Mouse (Mus musculus) lung, adult 18-20 months (tissue): ENCODE data around the gene Plxnc1.

ENCODE experiments used
- DNase-seq, 2 experiments: peaks; one replicate each; pipeline ENCODE4 v3.0.0; 2022; ENCODE audit warnings: mixed read lengths in 2 of 2

Plxnc1 gene

DNA sequence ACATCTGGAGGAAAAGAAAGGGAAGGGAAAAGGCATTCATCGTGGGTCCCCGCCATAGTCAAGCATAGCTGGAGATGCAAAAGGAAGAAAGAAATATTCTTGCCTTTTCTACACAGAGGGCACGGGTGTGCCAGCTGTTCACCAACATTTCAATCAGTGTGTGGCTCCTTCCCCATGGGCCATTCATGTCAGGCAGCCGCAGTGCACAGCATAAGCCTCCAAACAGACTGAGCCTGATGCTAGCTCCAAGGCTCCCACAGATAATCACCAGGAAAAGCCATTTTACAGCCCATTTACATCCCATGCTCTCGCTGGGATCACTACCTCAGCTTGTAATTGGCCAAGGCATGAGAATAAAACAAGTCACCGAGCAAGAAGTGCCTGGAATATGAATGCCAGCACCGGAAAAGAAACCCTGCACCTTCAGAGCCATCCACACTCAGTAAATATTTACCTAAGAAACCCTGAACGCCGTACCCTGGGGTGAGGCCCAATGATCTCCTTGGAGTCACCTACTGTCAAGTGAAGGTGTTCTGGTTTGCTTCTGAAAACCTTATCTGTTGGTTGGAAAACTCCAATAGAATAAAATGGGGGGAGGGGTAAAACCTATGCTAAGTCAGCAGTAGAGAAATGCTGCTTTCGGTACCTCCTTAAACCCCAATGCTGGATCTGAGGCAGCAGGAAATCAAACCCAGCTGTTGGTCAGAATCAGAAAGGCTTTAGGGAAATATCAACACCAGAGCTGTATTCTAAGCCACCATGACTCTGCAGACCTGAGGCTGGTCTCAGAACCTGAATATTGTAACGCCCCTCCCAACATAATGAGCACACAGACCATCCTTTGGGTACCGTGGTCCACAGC, 77.4 kb downstream of the Plxnc1 start:
- DNase-seq = no peak

DNA sequence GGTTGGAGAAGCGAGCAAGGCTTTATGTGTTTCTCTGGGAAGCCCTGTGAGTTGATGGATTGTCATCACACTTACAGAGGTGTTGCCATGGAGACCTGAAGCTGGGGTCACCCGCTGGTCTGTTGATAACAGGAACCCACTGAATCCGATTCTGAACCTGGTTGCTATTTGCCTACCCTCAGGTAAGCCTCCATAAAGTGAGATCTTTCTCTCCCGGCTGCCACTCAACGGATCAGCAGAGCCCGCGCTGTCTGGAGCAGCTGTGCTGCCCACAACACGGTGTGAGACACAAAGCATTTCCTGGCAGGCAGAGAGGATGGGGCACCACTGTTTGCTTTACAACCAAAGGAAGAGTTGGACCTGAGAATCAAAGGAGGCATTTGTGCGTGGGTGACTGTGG, 79.4 kb downstream of the Plxnc1 start:
- no peak for DNase-seq

DNA sequence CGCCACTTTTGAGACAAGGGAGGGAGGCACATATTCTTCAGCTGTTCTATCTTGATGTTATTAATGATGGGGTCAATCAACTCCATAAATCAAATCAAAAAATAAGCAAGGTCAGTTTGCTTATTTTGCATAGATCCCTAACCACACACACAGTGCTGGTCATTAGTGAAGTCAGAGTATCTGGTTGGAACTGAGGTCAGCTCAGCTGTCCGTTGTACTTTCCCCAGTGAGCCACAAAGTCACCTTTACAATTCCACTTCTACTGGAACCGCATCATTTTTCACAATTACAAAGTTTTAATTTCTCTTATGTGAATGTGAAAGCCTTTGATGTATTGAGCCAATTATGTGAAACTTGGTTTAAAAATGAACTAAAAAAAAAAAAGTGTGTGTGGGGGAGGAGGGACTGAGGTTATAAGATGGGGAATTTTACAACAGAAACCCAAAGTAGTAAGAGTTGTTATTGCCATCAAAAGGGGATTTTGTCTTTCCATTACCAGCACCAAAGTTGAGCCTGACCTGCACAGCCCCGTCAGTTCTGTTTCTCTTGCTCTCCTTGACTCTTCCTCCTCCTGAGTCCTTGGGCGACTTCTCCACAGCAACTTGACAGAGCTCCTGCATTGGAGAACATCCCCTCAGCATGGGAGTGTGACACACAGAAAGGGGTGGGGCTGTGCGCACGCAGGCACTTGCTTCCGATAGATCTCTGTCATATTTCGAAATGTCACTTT, 80.3 kb downstream of the Plxnc1 start:
- DNase-seq = no peak

DNA sequence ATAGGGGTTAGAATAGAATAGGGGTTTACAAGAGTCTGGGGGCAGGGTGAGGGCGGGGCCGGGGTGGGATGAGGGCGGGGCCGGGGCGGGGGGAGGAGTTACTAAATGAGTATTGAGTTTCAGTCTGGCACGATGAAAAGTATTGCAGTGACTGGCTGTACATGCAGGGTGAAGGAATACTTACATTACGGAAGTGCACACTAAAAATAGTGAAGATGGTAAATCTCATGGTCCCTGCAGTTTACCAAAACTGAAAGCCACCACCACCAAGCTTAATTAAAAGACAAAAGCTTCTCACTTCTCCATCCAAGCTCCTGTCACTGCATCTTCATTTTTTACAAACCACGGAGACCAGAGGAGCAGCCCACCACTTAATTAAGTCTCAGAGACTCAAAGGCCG, 81.4 kb downstream of the Plxnc1 start:
- no peak for DNase-seq

DNA sequence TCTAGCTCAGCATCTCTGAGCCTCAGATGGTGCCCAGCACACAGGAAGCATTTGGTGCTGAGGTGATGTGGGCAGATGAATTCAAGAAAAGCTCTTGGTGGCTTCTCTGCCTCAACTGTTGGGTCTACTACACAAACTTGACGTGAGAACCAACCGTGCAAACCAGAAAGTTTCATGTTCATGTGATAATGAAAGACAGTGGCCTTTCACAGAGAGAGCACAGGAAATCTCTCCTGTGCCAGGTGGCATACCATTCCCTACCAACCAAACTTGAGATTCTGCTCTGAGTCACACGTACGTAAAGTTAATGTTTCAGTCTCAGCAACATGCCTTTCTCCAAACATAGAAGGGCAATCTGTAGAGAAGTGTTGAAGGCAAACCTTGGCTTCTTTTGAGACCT, 83.8 kb downstream of the Plxnc1 start:
- DNase-seq = no peak

DNA sequence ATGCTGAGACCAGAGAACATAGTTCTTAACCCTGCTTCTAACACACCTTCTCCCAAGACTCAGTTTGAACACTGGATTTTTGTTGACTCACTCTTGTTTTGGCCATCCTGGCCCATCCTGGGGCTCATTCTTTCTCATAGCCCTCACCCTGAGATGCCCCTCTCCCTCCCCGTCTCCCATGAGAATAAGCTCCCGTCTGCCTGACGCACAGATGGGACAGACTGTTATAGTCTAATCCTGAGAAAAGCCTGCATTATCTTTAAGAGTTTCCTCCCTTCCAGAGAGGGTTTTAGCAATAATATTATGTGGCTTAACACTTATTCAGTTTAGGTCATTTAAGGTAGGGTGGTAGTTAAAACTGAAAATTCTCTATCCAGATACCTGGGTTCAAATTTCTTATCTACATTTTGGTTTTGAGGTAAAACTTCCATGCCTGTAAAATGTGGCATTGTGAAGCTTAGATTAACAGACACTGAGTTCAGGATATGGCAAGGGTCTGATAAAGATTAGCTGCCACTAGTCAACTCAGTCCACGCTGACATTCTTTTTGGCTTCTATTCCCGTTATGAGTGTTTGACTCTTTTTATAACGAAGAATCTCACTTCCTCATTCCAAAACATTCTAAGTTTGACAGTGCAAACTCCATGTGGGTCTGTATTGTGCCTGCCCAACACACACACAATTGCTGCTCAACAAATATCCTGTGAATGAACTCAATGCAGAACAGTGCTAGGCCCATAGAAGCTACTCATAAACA, 86.2 kb downstream of the Plxnc1 start:
- no peak for DNase-seq

DNA sequence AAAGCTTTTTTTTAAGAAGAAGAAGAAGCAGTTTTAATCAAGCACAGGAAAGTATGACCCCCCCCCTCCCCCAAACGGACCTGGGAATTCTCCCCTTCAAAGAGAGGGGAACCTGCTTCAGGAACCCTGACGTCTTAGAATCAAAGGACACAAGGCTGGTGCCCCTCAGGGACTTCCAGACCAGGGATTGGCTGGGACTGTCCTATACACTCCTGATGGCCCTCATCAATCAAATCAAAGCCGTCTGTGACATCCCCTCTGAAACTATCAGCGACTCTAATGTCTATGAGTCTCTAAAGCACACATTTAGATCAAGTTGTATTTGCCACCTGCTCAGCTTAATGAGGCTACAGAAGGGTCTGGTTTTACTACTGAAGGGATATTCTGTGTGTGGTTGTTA, 94.1 kb downstream of the Plxnc1 start:
- no peak for DNase-seq

DNA sequence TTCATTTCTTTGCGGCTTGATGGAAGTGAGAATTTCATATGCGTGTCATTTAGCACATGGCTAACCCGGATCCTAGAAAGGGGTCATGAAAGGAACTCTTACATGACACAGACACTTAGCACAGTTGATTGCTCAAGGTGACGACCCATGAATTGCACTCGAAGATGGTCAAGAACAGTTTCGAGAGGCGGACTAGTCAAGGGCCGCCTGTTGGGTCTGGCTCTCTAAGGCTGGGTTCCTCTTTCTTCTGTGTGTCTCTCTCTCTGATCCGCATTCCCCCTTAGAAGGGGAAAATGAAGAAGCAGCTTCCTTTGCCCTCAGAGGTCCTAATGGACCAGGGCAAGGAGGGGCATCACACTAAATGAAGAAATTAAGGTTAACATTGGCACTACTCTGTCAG, 94.7 kb downstream of the Plxnc1 start:
- no peak for DNase-seq

DNA sequence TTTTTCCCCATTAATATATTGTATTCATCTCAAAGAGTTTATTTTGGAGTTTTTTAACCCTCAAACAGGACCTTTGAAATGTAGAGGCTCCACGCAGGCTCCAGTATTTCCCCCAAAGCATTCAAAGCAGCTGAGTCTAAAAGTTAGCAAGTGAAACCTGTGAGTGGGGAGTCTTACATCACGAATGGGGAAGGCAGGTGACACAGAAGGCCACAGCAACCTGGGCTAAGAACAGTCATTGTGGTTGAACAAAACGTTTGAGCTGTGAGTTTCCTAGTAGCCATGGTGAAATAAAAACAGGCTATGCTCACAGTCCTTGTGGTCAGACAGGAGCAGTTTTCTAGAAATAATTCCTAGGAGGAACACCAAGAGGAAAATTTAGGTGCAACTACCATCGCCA, 95.3 kb downstream of the Plxnc1 start:
- DNase-seq = no peak

DNA sequence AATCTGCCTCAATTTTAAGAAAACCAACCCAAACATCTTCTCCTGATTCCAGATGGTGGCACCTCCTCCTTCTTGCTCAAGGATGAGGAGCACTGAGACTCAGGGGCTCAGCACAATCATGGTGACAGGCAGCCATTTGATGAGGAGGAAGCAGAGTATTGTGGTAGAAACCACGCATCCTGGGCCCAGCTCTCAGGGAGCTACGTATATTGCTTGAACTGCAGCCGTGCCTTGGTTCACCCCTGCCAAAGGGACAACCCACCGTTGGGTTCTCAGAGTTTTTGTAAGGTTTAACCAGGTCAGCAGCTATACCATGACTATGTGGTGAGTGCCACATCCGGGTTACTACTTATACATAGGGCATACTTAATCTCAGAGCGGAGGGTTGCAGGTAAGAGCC, 96.3 kb downstream of the Plxnc1 start:
- no peak for DNase-seq

DNA sequence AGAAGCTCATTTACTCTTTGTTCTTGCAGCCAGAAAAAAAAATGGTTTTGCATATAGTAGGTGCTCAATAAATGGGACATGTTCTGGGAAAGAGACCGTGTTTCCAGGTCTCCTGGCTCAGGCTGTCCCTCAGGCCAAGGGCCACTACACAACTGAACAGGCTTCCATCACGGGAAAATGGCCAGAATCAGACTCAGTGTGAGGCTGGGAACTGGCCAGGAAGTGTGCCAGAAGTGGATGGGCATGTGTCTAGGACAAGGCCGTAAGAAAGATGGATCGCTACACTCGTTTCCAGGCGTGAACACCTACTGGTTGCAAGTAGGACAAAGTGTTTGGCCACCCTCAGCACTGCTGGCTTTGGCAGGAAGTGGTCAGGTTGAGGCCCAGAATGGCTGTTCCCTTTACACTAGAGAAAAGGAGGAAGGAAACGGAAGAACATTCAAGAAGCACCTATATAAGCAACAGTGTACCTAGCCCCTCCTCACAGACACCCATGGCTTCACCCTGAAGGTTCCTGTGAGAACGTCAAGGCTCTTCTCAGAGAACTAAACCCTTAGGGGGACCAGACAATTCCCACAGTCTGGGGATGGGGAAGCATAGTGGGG, 98.0 kb downstream of the Plxnc1 start:
- peak in 1 of 2 experiments; percentile 25 for DNase-seq

DNA sequence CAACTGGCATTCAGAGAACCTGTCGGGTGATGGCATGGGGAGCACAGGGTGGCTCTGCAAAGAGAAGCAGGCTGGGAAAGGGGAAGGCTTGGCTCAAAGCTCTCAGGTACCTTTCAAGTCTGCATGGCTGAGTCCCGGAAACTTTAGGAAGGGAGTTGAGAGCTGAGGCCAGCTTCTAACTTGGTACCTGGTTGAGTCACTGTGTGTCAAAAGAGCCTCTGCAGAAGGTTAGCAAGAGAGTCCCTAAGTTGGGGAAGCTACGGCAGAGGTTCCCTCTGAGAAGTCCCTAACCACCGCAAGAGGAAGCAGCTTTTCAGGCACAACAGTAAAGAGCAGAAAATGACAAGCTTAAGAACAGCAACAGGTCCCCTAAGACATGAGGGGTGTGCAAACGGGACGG, 99.9 kb downstream of the Plxnc1 start:
- DNase-seq = no peak

DNA sequence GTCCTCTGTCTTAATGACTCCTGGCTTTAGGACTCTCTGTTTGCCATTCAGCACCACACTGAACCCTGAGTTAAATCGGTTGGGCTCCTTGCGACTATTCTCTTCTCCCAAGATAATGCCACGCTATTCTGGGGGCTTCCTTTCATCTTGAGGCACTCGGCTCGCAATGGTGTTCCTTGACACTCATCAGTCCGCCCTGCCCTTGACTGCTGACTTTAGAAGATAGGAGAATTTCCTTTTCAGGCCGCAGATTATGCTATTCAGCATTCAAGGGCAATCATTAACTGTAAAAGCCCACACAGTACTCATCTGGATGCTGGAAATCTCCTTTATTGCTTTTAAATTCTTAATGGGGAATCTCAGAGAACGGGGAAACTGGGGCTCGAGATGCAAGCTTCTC, 108.8 kb downstream of the Plxnc1 start:
- no peak for DNase-seq

DNA sequence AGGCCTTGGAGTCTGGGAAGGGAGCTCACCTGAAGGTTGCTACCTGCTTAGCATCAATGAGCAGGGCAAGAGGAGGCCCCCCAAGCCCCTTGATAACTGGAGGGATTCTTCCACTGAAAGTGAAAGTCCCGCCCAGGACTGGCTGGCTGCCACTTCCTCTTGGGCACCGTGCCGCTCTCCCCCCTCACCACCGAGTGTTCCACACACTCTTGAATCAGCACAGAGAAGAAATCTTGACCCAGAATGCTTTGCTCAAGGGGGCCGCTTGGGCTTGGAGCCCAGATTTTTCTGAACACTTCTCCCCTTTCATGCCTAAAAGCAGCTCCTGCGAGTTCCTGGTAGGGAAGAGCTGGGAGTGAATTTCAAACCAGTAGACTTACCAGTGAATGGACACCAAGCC, 115.2 kb downstream of the Plxnc1 start:
- peak; percentile 92 to 94 for DNase-seq

DNA sequence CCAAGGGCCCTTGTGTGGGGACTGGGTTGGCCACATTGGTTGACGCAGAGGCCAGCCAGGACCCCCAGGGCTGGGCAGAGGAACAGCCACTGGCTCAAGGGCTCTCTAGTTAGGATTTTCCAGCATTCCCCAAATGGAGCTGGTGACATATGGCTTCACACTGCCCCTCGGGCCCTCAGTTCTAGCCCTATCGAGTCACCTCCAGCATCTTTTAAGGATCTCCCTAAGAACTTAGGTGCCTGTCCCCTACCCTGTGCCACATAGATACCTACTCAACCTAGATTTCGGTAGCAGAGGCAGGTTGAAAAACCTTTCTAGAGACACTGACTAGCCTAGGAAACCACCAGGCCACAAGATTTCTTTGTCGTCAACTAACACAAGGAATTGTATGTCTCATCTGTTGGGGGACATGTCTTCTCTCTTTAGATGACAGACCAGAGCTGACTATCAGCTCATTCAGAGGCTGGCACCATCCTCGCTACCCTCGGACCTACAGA, 115.9 kb downstream of the Plxnc1 start:
- no peak for DNase-seq

DNA sequence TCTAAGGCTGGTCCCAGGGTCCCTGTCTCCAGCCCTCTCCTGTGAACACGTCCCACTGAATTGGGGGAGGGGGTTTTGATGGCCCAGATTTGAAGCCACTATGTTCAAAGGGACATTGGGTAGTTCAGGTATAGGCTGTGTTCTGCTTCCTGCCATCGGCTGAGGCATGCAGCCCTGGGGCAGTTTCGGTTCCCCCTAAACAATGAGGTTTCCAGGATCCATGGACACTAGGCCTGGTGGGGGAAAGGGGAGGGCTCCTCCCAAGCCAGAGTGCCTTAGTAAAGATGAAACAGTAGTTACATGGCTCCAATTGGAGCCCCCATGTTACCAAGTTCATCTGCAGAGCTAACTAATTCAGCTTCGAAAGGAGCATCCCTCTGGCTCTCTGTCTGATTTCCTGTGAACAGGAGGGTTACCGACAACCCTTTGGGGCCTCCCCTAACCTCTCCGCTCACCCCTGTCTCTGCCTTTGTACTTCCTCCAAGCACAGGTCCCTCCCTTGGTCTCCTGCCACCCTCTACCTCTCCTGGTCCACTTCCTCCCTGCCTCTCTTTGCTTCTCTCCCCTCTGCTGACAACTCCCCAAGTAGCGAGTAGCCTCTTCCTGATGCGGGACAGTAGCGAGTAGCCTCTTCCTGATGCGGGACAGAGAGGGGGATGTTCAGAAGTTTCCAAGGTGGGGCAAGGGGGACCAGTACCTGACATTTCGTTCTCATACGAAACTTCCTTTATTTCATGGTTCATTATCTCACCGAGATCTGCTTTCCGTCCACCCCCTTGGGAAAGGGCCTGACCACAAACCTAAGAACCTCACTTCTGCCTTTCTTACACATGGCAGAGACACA, 116.5 kb downstream of the Plxnc1 start:
- peak in 1 of 2 experiments; percentile 42 for DNase-seq

DNA sequence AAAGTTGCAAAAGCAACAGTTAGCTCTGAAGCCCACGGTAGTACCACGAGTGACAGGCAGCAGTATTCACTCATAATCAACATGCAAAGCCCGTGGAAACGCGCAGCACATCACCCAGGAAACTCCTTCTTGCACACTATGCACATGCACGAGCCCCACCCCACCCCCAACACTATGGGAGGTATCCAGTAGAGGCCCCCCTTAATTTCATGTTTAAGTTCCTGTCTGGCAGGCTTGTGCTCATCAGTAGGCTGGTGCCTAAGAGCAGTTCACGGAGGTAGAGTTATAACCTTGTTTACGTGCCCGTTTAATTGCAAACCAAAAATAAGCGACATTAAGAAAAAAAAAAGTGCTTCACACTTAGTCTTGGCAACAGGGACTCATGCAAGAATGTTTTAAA, 117.3 kb downstream of the Plxnc1 start:
- no peak for DNase-seq

DNA sequence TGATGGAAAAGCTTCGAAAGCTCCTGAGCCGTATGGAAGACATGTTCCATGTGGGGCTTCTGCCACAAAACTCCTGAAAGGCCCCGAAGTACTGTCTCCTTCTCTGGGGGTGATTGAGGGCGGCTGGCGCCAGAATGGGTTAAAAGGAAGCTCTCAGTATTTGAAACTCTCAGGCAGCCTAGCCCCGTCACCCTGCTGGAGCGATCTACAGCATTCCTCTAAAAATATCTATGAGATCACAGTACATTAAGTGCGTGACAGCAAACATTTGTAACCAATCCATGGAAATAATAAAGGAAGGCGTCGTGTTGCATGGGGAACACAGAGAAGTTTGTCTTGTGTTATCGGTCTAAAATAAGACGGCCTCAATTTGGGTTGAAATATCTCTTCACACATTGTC, 118.2 kb downstream of the Plxnc1 start:
- DNase-seq = no peak

DNA sequence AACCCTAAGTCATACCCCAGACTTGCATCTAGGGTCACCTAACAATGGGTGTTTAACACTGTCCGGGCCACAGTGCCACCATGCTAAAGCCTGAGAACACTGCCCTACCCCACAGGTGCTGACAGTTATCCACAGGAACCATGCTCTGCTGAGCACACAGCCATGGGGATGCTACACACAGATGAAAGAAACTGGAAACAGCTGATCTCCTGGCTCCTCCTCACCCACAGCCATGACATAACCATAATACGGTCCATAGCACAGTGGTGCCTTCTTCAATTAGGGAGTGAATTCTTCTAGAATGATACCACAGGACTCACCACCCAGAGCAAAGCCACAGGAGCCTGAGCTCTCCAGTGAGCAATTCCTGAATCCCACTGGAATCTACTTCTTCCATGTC, 118.7 kb downstream of the Plxnc1 start:
- DNase-seq = no peak

DNA sequence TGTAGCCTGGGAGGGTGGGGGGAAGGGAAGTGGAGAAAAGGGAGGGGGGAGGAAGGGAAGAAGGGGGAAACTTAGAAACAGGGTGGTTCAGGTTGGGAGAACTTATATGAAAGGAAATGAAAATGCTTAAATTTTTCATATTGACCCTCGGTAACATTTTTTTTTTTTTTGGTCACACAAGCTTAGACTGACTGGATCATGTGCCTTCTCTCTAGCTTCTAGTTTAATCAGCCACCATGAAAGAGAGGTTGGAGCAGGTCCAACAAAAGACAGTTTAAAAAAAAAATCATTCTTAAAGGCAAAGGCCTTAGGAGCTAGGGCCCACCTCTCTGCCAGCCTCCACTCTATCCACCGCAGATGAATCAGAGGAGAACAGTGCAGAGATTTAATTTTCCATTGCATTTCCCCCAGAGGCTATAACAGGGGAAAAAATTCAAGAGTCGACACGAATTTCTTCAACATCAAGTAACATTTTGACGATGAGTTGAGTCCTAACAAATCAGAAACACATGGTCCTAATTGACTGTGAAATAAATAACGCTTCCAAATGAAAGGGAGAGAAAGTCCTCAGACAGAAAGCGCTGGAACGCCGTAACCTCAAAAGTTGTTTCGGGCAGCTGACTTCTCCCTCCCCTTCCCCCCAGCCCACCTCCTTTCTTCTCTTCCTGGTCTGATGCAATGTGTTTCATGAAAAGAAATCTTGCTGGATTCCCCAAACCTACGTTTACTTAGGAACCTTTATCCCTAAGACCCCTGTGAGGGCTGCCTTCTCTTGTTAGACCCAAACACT, 120.5 kb downstream of the Plxnc1 start:
- DNase-seq = peak in 1 of 2 experiments; percentile 47
